8 mouse cellular contexts compared by ENCODE assay signal in the genomic region with DNA sequence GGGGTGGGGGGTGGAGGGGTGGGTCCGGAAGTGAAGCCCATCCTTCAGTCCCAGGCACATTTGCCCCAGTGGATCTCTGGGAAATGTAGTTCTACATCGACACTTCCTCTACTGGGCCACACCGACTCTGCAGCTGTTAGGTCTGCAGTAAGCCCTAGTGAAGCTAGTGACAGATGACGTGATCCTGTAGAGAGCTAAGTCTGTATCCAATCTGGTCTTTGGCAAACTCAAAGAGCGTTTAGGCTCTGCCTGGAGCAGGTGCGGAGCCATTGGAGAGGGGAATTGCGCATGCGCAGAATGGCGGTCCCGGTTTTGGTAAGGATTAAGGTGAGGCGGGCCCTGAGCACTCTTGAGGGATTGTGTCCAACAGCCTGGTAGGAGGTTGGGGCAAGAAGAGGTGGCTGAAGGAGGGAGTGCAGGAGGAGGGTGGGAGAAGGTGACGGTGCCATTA. TPM values are rescaled to one million over a fixed set of nuclear protein-coding genes. Genes with fewer than 3 reads are reported as not detected.
A peak's percentile ranks its signal among the peaks of the same experiment; 100 is the strongest.
DNase-seq lines count a peak whose midpoint lies in the region; ATAC-seq lines count a peak whose summit lies in the region.

Zfp605 (plus strand) TSS at position 102 of the 451 bp plus-strand sequence.

- H3K27me3 ChIP-seq in hindbrain, embryonic 15.5 days = no peaks in the 10 kb centered on the region

- no peaks in the 10 kb centered on the region for H3K9me3 ChIP-seq in hindbrain, embryonic 15.5 days

- ATAC-seq in hindbrain, embryonic 15.5 days (ENCODE audit: low FRiP score, low read depth) = peak; percentile 77

- H3K36me3 ChIP-seq in hindbrain, embryonic 15.5 days = peaks cover 35% of the 10 kb centered on the region

- under 1% methylated on average over 12 of the region's 12 CpGs for WGBS in hindbrain, embryonic 15.5 days

- H3K27ac ChIP-seq in hindbrain, embryonic 15.5 days (replicated peaks) = peak within 1 kb of the TSS; percentile 94

- peak within 1 kb of the TSS; percentile 60 for H3K9ac ChIP-seq in hindbrain, embryonic 15.5 days

- peak within 1 kb of the TSS; percentile 59 for H3K4me3 ChIP-seq in hindbrain, embryonic 15.5 days

- peak within 1 kb of the TSS; percentile 76 for H3K4me2 ChIP-seq in hindbrain, embryonic 15.5 days

- peak; percentile 77 for DNase-seq in T-cell, adult 2 months (ENCODE audit: low spot score)
- DNase-seq in cerebellum, postnatal 25 days = peak; percentile 96
- peak; percentile 94 to 95 for DNase-seq in frontal cortex, postnatal 36 days (ENCODE audit: low spot score in 2 of 2)
- peak; percentile 92 to 93 for DNase-seq in layer of hippocampus, postnatal 36 days
- peak; percentile 89 for DNase-seq in lung, postnatal 25 days (ENCODE audit: low spot score)
- peak; percentile 94 for DNase-seq in retina, embryonic 14.5 days (ENCODE audit: low spot score)
- DNase-seq in thymus, postnatal 36 days = peak; percentile 84 to 86

- H3K4me1 ChIP-seq in hindbrain, embryonic 15.5 days (replicated peaks) = peaks cover 18% of the 10 kb centered on the region

RNA-seq across cellular contexts. Expression of gene Zfp605, which starts in this region (rescaled TPM):
- polyA plus RNA-seq in hindbrain, embryonic 15.5 days (2015; fragmentation: Nextera tagmentation; extraction: Ambion mirVana) = 13.3 and 16.2 TPM in 2 replicates
- 10 to 100 TPM; 16.0 to 18.3 TPM for total RNA-seq in layer of hippocampus, postnatal 36 days (2021)

Comparison
In these comparisons a context has a peak if more than half of its experiments do, and no peak if none do; other contexts are left out.
1. Peak in every context shown above with its lines: DNase-seq, ATAC-seq, H3K4me3 ChIP-seq and H3K27ac ChIP-seq.